Mouse (Mus musculus) lung, postnatal 0 days (tissue): ENCODE measurements around the gene Abca3.

ENCODE experiments used
- CTCF ChIP-seq: IDR thresholded peaks from 2 replicates; pipeline ENCODE4 v1.5.1; 2016; ENCODE audit warnings: antibody characterized with exemption, mild to moderate bottlenecking
- EP300 ChIP-seq: IDR thresholded peaks from 2 replicates; pipeline ENCODE4 v1.6.1; 2016; ENCODE audit warnings: antibody characterized with exemption, mild to moderate bottlenecking, control low read depth

- TF ChIP-seq CTCF = no peak
- no peak for TF ChIP-seq EP300
These were observed 102.5 kb downstream of the Abca3 start for GRCm38 (mm10) chr17:24454218-24454755.
